Mouse (Mus musculus): Measurements from ENCODE around the gene Aldh1a2. TPM values are rescaled to one million over a fixed set of nuclear protein-coding genes. Genes with fewer than 3 reads are reported as not detected.
A peak's percentile ranks its signal among the peaks of the same experiment; 100 is the strongest.

Aldh1a2 gene
- polyA plus RNA-seq, 1 experiment from 2014 or later: 11.1 TPM

- Histone ChIP-seq H3K27me3 (peaks cover 51% of the 10 kb centered on the region), H3K4me2 (no peak overlapping the region), H3K36me3 (no peaks in the 10 kb centered on the region), H3K27ac (no peak overlapping the region), H3K4me1 (peaks cover 18% of the 10 kb centered on the region), H3K9me3 (no peaks in the 10 kb centered on the region), H3K9ac (no peak overlapping the region), H3K4me3 (no peak overlapping the region)
- no peak for ATAC-seq (ENCODE audit: insufficient number of reproducible peaks, low FRiP score, low TSS enrichment, low read depth)
- WGBS: 59% methylated on average over 4 of the region's 4 CpGs
These were observed 3.6 kb downstream of the Aldh1a2 start for GRCm38 (mm10) chr9:71219161-71219560.

DNA sequence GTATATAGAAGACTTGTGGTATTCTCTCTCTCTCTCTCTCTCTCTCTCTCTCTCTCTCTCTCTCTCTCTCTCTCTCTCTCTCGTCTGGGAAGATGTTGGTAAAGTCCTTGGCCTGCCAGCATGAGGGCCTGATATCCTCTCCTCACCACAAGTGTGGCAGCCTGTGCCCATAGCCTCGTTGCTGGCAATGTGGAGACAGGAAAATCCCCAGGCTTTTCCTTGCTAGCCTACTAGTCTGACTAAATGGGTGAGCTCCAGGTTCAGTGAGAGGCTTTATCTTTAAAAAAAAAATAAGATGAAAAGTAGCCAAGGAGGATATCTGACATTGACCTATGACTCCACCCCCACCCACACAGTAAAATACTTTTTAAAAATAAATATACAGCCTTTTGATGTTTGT, 4.8 kb downstream of the Aldh1a2 start:
- Histone ChIP-seq H3K4me1 (peaks cover 14% of the 10 kb centered on the region), H3K36me3 (no peaks in the 10 kb centered on the region), H3K4me2 (no peak overlapping the region), H3K27ac (no peak overlapping the region), H3K9me3 (no peaks in the 10 kb centered on the region), H3K4me3 (no peak overlapping the region), H3K27me3 (peaks cover 38% of the 10 kb centered on the region), H3K9ac (no peak overlapping the region)
- 75% methylated on average over 1 of the region's 2 CpGs for WGBS
- ATAC-seq (ENCODE audit: insufficient number of reproducible peaks, low FRiP score, low TSS enrichment, low read depth): no peak

DNA sequence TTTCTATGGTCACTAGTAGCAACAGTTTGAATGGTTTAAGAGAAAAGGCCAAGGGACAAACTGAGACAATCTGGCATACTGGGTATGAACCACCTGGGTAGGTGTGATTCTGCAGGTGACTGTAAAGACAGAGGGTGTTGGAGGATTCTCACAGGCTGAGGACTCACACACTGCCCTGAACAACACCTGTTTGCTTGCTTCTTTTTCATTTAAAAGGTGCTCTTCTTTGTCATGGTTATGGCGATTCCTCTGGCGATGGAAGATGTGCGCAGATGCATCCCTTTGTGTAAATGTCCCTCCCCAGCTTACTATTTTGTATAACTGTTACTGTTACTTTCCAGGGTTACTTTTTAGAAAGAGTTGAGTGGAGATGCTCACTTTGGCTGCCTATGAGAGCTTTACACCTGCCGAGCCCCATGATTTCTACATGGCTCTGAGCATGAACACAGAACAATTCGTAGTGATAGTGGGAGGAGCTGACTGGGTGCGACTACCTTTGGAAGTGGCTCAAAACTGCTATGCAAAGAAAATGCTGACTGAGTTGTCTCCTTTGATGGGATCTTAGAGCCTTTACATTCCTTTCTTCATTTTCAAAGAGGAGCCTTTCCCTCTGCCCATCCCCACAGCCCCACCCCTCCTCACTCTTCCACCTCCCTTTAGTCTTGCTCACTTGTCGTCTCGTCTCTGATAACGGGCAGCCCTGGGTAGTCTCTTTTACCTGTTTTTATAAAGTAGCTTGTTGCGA, 11.8 kb downstream of the Aldh1a2 start:
- WGBS: 35% methylated on average over 10 of the region's 10 CpGs

DNA sequence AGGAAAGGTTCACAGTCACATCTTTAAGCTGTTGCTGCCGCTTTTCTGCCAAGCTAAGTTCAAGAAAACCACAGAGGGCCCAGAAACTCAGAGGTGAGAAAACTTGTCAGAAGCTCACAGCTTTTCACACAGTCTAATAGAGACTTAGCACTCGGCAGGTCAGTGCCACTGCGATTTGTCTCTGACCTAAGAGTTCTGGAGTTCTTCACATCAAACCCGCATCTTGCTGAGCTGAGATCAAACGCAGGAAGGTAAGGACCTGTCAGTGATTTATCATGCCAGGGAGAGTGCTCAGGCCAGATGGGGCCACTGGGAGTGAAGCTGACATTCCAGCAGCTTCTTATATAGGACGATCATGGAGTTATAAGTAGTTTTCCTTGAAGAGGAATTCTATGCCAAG, 14.4 kb downstream of the Aldh1a2 start:
- no peak overlapping the region for H3K4me3 ChIP-seq
- no peaks in the 10 kb centered on the region for H3K9me3 ChIP-seq
- peaks cover 51% of the 10 kb centered on the region for H3K27me3 ChIP-seq
- no peak overlapping the region for H3K9ac ChIP-seq
- ATAC-seq (ENCODE audit: insufficient number of reproducible peaks, low FRiP score, low TSS enrichment, low read depth): no peak
- H3K4me1 ChIP-seq: no peaks in the 10 kb centered on the region
- WGBS: 11% methylated on average over 6 of the region's 6 CpGs
- H3K4me2 ChIP-seq: no peak overlapping the region
- H3K36me3 ChIP-seq: no peaks in the 10 kb centered on the region
- H3K27ac ChIP-seq: no peak overlapping the region

More for the DNA sequence above, 11.8 kb downstream of the Aldh1a2 start:
- ATAC-seq (ENCODE audit: insufficient number of reproducible peaks, low FRiP score, low TSS enrichment, low read depth): no peak
- H3K27me3 ChIP-seq: peaks cover 45% of the 10 kb centered on the region
- no peaks in the 10 kb centered on the region for H3K4me1 ChIP-seq
- no peak overlapping the region for H3K4me3 ChIP-seq
- H3K9ac ChIP-seq: no peak overlapping the region
- H3K9me3 ChIP-seq: no peaks in the 10 kb centered on the region
- H3K27ac ChIP-seq: no peak overlapping the region
- H3K36me3 ChIP-seq: no peaks in the 10 kb centered on the region
- H3K4me2 ChIP-seq: no peak overlapping the region

- 26% methylated on average over 1 of the region's 1 CpGs for WGBS
- peaks cover 46% of the 10 kb centered on the region for H3K27me3 ChIP-seq
- H3K27ac ChIP-seq: no peak overlapping the region
- H3K9ac ChIP-seq: no peak overlapping the region
- no peak overlapping the region for H3K4me3 ChIP-seq
- H3K36me3 ChIP-seq: no peaks in the 10 kb centered on the region
- H3K4me2 ChIP-seq: no peak overlapping the region
- ATAC-seq (ENCODE audit: insufficient number of reproducible peaks, low FRiP score, low TSS enrichment, low read depth): no peak
- no peaks in the 10 kb centered on the region; the same call in 1 of the 2 replicates for H3K4me1 ChIP-seq
- H3K9me3 ChIP-seq: no peaks in the 10 kb centered on the region
These were observed 21.0 kb downstream of the Aldh1a2 start for GRCm38 (mm10) chr9:71236540-71236939.

- Histone ChIP-seq H3K36me3 (no peaks in the 10 kb centered on the region), H3K27me3 (peaks cover 41% of the 10 kb centered on the region), H3K9me3 (no peaks in the 10 kb centered on the region), H3K4me2 (no peak overlapping the region), H3K27ac (no peak overlapping the region), H3K9ac (no peak overlapping the region), H3K4me1 (peaks cover 2% of the 10 kb centered on the region; the same call in 1 of the 2 replicates), H3K4me3 (no peak overlapping the region)
- no peak for ATAC-seq (ENCODE audit: insufficient number of reproducible peaks, low FRiP score, low TSS enrichment, low read depth)
- WGBS: 73% methylated on average over 2 of the region's 2 CpGs
These were observed 24.3 kb downstream of the Aldh1a2 start for GRCm38 (mm10) chr9:71239926-71240325.

DNA sequence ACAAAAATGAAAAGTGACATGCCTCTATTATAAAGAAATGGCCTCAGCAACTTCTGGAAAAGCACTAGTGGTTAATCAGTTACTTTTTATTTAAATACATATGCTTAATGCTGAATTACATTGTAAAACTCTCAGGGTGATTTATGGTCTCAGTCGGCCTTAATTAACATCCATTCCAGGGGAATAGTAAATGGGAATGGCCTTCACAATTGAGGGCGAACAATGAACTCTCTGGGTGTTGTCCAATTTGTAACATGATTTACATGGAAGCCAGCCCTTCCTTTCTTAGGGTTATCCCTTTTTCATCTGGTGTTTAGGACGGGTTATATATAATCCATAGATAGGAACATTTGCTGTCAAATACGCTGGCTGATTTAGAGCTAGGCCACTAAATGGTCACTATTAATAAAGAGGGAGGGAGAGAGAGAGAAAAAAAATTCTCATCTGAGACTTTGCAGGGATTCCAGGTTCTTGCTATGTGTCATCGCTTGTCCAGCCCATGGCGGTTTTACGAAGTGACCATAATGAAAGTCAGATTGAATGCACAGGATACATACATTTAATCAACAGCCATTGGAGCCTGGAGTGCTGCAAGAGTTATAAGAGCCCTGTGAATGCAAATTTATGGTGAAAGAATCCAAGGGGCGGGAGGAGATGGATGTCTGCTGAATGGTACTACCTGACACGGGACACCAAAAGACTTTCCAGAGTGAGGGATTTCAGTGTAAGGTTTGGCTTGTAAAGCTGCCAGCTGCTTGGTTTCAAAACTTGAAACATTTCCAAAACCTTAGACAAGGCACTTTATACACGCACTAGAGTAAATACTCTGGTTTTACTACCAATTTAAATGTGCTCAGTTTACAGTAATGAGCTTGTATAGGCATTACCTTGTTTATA, 26.2 kb downstream of the Aldh1a2 start:
- H3K27ac ChIP-seq: no peak overlapping the region
- H3K4me3 ChIP-seq: no peak overlapping the region
- ATAC-seq (ENCODE audit: insufficient number of reproducible peaks, low FRiP score, low TSS enrichment, low read depth): no peak
- H3K4me1 ChIP-seq: peaks cover 2% of the 10 kb centered on the region; the same call in 1 of the 2 replicates
- peak overlapping the region; percentile 17; the same call in 1 of the 2 replicates for H3K4me2 ChIP-seq
- H3K36me3 ChIP-seq: no peaks in the 10 kb centered on the region
- WGBS: 22% methylated on average over 10 of the region's 10 CpGs
- H3K9me3 ChIP-seq: no peaks in the 10 kb centered on the region
- peaks cover 37% of the 10 kb centered on the region for H3K27me3 ChIP-seq
- H3K9ac ChIP-seq: no peak overlapping the region

GRCm38 (mm10) chr9:71242412-71242781, 26.8 kb downstream of the Aldh1a2 start:
- Histone ChIP-seq H3K27ac (no peak overlapping the region), H3K36me3 (no peaks in the 10 kb centered on the region), H3K4me1 (peaks cover 2% of the 10 kb centered on the region; the same call in 1 of the 2 replicates), H3K4me2 (no peak overlapping the region), H3K4me3 (no peak overlapping the region), H3K9ac (no peak overlapping the region), H3K9me3 (no peaks in the 10 kb centered on the region), H3K27me3 (peaks cover 33% of the 10 kb centered on the region)
- WGBS: 39% methylated on average over 5 of the region's 5 CpGs
- no peak for ATAC-seq (ENCODE audit: insufficient number of reproducible peaks, low FRiP score, low TSS enrichment, low read depth)

GRCm38 (mm10) chr9:71254380-71254779, 38.8 kb downstream of the Aldh1a2 start:
- ATAC-seq (ENCODE audit: insufficient number of reproducible peaks, low FRiP score, low TSS enrichment, low read depth): no peak

DNA sequence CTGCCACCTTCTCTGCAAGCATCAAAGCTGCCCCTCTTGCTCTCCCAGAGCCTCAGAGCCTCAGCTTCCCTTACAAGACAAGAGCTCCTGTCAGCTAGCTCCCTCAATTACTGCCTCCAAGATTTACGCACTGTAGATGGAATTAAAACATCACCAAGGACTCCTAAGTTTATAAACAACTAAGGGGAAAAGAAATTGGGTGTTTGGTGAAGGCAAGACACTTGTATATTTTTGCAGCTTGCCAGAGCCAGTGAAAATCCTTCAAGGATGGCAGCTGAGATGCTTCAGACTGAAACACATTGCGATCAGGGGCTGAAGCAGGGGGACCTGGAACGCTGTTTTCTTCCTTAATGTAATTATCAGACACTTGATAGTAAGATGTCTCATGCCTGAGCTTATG, 47.1 kb downstream of the Aldh1a2 start:
- no peaks in the 10 kb centered on the region for H3K4me1 ChIP-seq
- no peak overlapping the region for H3K4me2 ChIP-seq
- no peak overlapping the region for H3K9ac ChIP-seq
- H3K9me3 ChIP-seq: no peaks in the 10 kb centered on the region
- H3K27me3 ChIP-seq: peaks cover 11% of the 10 kb centered on the region
- ATAC-seq (ENCODE audit: insufficient number of reproducible peaks, low FRiP score, low TSS enrichment, low read depth): no peak
- H3K27ac ChIP-seq: no peak overlapping the region
- H3K4me3 ChIP-seq: no peak overlapping the region
- 59% methylated on average over 3 of the region's 3 CpGs for WGBS
- no peaks in the 10 kb centered on the region for H3K36me3 ChIP-seq

More at GRCm38 (mm10) chr9:71254380-71254779, 38.8 kb downstream of the Aldh1a2 start:
- 65% methylated on average over 2 of the region's 2 CpGs for WGBS
- Histone ChIP-seq H3K27me3 (peaks cover 14% of the 10 kb centered on the region), H3K9ac (no peak overlapping the region), H3K9me3 (no peaks in the 10 kb centered on the region), H3K36me3 (no peaks in the 10 kb centered on the region), H3K4me3 (no peak overlapping the region), H3K4me1 (no peaks in the 10 kb centered on the region), H3K4me2 (no peak overlapping the region), H3K27ac (no peak overlapping the region)

DNA sequence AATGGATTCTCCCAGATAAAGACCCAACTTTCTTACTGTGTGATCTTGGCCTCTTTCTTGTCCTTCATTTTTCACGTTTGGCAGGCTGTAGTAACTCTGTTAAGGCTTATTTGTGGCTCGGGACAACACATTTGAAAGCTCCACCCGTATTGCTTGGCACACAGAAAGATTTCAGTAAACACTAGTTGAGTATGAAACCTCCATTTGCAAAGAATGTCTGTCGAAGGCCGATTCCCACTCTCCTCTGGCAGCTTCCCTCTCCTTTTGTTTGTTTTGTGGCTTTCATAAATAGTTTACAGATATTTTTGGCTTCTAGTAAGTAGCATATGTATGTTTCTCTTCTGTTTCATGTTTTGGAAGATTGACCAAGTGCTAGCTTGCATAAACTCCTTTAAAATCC, 54.1 kb downstream of the Aldh1a2 start:
- peaks cover 6% of the 10 kb centered on the region for H3K27me3 ChIP-seq
- no peak for ATAC-seq (ENCODE audit: insufficient number of reproducible peaks, low FRiP score, low TSS enrichment, low read depth)

GRCm38 (mm10) chr9:71270205-71270604, 54.6 kb downstream of the Aldh1a2 start:
- no peaks in the 10 kb centered on the region for H3K36me3 ChIP-seq
- no peaks in the 10 kb centered on the region for H3K4me1 ChIP-seq
- ATAC-seq (ENCODE audit: insufficient number of reproducible peaks, low FRiP score, low TSS enrichment, low read depth): no peak
- no peak overlapping the region for H3K4me2 ChIP-seq
- no peaks in the 10 kb centered on the region for H3K9me3 ChIP-seq
- no peak overlapping the region for H3K27ac ChIP-seq
- H3K9ac ChIP-seq: no peak overlapping the region
- peaks cover 10% of the 10 kb centered on the region for H3K27me3 ChIP-seq
- H3K4me3 ChIP-seq: no peak overlapping the region
- 72% methylated on average over 3 of the region's 3 CpGs for WGBS

More for the DNA sequence above, 54.1 kb downstream of the Aldh1a2 start:
- H3K4me1 ChIP-seq: no peaks in the 10 kb centered on the region
- H3K36me3 ChIP-seq: no peaks in the 10 kb centered on the region
- no peak overlapping the region for H3K9ac ChIP-seq
- H3K4me3 ChIP-seq: no peak overlapping the region
- no peak overlapping the region for H3K4me2 ChIP-seq
- no peak overlapping the region for H3K27ac ChIP-seq
- H3K9me3 ChIP-seq: no peaks in the 10 kb centered on the region
- WGBS: 69% methylated on average over 5 of the region's 5 CpGs

Measured in limb, embryonic 15.5 days (tissue).